Mouse (Mus musculus) splenic B cell, adult 2 months (primary cell): ENCODE measurements around the gene Olfr658.
A peak's percentile ranks its signal among the peaks of the same experiment; 100 is the strongest.

Source experiments
- DNase-seq: peaks from one replicate; pipeline ENCODE4 v3.0.0-alpha.2; 2011; ENCODE audit warnings: low read depth, low spot score
- H3K27me3 ChIP-seq: 2 replicates; pipeline ENCODE4 v1.6.1; 2012; ENCODE audit warnings: mild to moderate bottlenecking, low read length, moderate library complexity, mixed read lengths; ENCODE audit not compliant: control insufficient read depth, poor library complexity, insufficient read depth, severe bottlenecking
- H3K36me3 ChIP-seq: 2 replicates; pipeline ENCODE4 v1.6.1; 2012; ENCODE audit warnings: mild to moderate bottlenecking, low read length, moderate library complexity, mixed read lengths; ENCODE audit not compliant: control insufficient read depth, poor library complexity, insufficient read depth, severe bottlenecking

The Olfr658 gene

DNA sequence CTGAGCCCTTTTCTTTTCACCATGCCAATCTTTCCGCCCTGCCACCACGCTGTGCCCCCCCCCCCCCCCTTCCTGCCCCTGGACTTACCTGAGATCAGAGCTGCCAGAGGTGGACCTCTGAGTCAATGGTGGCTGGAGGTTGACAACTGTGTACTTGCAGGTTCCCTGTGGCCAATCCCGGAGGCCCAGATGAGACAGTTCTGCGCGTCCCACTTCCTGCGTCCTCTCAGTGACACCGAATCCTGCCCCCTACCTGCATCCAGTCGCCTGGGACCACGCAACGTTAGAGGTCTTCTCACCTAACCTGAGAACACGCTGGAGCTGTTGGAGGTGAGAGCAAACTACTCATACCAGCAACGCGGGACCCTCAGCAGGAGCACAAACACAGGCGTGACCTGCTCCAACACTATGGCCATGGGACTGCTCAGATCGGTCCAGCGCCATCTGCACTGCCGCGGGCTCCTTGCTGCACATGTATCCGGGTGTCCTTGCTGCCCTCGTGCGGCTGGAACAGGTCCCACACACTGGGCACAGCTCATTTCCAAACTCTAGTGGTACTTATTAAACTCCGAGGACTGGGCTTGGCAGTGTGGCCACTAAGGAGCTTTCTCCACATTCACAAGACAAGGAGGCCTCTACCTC lies at the start of gene Olfr658:
Olfr658 (minus strand) TSS at position 465 of the 642 bp plus-strand sequence.
- Histone ChIP-seq H3K27me3 (no peaks in the 10 kb centered on the region), H3K36me3 (no peaks in the 10 kb centered on the region)
- DNase-seq = peak; percentile 69

DNA sequence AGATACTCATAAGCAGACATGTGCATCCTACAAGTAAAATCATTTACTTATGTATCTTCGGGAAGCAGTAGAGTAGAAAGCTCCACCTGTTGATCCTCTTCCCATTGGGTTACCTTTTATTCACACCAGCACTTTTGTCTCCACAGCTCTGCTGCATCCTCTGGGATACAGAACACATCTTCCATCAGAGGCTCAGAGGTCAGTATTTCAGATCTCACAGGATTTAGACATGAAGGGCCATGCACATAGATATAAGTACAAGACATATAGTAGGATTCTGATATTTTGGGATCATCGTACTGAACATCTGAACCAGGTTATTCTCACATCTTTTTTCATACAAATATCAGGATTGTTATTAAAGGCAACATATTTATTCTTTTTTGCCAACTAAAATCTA lies 39.1 kb upstream of the Olfr658 start, which contains the start of gene Olfr661:
Olfr661 (plus strand) TSS at position 301 of the 400 bp plus-strand sequence.
- DNase-seq = no peak
- Histone ChIP-seq H3K36me3 (no peaks in the 10 kb centered on the region), H3K27me3 (no peaks in the 10 kb centered on the region)

DNA sequence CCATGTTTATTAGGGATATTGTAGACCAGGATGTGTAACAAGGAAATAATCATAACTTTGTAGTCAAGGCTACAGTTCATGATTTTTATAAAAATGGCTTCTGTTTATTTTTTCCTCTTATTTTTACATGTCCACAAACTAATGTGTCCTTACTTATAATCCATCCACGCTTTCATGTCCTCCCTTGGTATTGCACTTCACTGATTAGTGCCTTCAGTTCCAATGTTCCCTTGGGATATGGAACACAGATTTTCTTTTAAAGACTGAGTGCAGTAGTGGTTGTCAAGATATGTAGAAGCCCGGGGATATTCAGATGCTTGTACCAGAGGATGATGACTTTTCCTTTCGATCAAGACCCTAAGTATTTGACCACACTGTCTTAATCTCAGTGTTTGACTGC lies 19.3 kb upstream of the Olfr658 start, which contains the start of gene Olfr659:
Olfr659 (plus strand) TSS at position 301 of the 400 bp plus-strand sequence.
- H3K27me3 ChIP-seq = no peaks in the 10 kb centered on the region
- DNase-seq = no peak
- H3K36me3 ChIP-seq = no peaks in the 10 kb centered on the region

DNA sequence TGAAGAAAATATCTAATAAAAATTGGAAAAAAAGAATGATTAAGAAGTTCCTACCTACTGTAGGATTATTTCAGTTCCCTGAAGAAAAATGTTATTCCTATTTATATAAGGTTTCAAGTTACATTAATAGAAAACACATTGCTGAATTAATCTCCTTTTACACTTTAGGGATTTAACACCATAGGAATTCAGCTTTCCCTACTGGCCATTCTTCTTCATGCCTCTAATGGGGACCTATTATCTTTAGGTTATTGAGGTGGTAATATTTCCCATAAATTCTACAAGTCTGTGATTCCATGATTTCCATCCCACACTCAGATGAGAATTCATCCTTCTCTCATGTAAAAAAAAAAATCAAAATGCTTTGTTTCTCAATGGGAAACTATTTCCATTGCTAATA lies 22.6 kb downstream of the Olfr658 start, which contains the start of gene Olfr657:
Olfr657 (plus strand) TSS at position 301 of the 400 bp plus-strand sequence.
- Histone ChIP-seq H3K36me3 (no peaks in the 10 kb centered on the region), H3K27me3 (no peaks in the 10 kb centered on the region)
- no peak for DNase-seq

DNA sequence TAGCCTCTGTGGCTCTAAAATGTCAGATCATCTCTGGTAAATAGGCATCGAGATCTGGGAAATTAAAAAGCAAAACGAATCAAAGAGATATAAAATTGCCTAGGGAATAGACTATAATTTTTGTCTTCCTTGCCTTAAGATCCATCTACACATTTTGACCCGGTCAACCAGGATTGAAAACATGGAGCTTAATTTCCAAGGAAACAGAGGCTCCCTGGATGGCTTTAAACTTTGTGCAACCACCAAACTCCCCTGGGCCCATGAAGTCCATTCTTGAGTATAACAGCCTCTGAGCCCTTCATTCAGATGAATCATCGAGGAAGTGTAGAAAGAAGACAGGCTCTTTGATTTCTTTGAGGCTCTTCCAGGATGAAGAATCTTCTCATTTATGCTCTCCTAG lies 33.5 kb downstream of the Olfr658 start, which contains the start of gene Olfr656:
Olfr656 (plus strand) TSS at position 301 of the 400 bp plus-strand sequence.
- no peak for DNase-seq
- H3K27me3 ChIP-seq = no peaks in the 10 kb centered on the region; the same call in 1 of the 2 replicates

DNA sequence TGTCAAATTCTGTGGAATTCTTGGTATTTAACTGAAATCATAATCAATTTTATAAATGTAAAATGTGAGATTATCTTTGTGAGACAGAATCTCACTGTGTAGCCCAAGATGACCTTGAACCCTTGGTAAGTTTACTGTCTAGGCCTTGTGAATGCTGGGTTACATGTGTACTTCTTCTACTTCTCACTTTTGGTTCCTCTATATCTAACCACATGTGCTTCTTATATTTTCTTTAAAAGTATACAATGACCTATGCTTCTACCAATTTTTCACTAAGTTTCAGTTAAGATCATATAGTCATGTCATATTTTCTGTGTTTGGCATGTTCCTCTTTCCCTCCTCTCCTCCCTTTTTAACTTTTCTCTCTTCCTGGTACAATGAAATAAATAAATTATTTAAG lies 42.4 kb downstream of the Olfr658 start:
- Histone ChIP-seq H3K36me3 (no peaks in the 10 kb centered on the region), H3K27me3 (no peaks in the 10 kb centered on the region)
- no peak for DNase-seq

More for the DNA sequence above, 33.5 kb downstream of the Olfr658 start, which contains the start of gene Olfr656:
- H3K36me3 ChIP-seq = no peaks in the 10 kb centered on the region

DNA sequence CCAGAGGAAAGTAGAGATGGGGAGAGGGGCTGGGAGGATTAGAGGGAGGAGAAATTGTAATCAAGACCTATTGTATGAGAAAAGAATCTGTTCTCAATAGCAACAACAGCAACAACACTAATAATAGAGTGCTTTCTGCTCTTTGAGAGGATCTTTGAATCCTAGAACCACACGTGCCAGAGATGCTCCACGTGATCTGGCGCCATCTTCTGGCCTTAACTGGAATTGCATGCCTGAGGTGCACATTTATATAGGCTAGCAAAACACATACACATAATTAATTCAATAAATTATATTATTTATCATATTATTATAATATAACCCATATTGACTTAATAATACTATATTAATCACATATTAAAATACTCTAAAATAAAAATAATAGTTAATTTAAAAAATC lies 43.9 kb downstream of the Olfr658 start:
- DNase-seq = peak; percentile 84
- Histone ChIP-seq H3K27me3 (no peaks in the 10 kb centered on the region), H3K36me3 (no peaks in the 10 kb centered on the region)

DNA sequence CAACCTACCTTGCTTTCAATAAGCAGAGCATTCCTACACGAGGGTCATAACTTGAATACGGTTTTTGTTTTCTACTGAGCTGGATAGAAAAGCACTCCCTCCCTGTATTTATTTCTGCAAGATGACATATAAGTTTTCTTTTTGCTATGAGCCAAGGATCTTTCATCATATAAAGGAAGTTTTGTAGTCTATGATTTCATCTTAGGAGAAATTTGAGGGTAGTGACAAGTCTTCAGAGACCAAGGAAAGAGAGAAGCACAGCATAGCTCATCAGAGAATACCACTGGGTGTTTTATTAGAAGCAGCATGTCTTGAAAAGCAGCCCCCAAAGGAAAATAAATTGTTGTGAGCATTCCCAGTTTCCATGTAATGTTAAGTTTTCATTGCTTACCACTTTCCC lies 45.4 kb downstream of the Olfr658 start, which contains the start of gene Olfr655:
Olfr655 (minus strand) TSS at position 101 of the 400 bp plus-strand sequence.
- DNase-seq = no peak
- Histone ChIP-seq H3K36me3 (no peaks in the 10 kb centered on the region), H3K27me3 (no peaks in the 10 kb centered on the region)
